Comparison of ENCODE assay signal across 9 mouse cellular contexts in the genomic region with DNA sequence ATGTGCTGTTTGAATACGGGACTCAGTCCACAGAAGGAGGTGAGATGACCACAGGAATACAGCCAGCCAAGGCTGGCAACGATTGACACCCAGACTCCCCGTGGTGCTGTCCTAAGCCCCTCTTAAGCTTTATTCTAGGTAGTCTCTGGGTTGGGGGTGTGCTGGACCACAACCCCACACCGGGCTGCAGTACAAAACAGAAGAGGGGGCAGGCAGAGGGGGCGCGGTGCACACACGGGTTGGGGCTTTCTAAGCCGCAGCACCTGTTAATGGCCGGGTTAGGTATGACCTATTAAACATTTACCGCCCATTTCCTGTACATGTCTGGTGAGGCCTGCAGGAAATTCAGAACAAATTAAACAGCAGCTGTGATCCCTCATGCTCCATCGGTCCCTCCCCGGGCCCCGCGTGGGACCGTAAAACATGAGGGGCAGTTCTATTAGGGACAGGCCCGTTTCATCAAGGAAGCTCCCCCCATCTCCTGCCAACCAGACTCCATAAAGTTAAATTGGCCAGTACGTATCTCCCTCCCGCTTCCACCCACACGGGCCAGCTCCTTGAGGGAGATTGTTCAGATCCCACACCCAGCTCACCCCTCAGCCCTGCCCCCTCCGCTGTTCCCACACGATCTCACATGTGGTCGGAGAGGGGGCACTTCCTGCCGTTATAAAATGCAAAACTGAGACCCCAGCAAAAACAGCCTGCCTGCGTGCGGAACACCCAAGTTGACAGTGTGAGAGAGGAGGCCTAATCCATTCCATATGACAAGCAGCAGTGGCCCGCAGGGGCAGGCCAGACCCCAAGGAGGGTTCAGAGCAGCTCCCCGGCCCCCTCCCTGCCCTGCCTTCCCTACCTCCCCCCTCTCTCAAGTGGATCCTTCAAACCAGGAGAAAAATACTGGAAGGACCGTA.
A peak's percentile ranks its signal among the peaks of the same experiment; 100 is the strongest.
DNase-seq lines count a peak whose midpoint lies in the region; ATAC-seq lines count a peak whose summit lies in the region.
"Had no signal": no experiment of that assay in that cellular context is flagged by ENCODE, and none has a peak within 500 bp of the region (broad histone marks: within the 10 kb centered on the region; RNA-seq: fewer than 3 reads in every experiment).

No protein-coding gene starts in this region.

- peak; percentile 85 for ATAC-seq in lung, embryonic 16.5 days (ENCODE audit: low read depth)
- ATAC-seq in heart, embryonic 16.5 days (replicated peaks; ENCODE audit: extremely low read depth, insufficient read depth, low FRiP score) = no peak; the same call in 1 of the 2 replicates
- ATAC-seq in monocyte, adult 5-6 weeks (replicated peaks; ENCODE audit: insufficient number of reproducible peaks, low FRiP score, low TSS enrichment, poor library complexity, severe bottlenecking) = no peak

- peak overlapping the region; percentile 51 for H3K9ac ChIP-seq in lung, embryonic 16.5 days (ENCODE audit: low read length)
- no peak overlapping the region; the same call in 1 of the 2 replicates for H3K9ac ChIP-seq in heart, embryonic 16.5 days (ENCODE audit: low read length)

- WGBS in lung, embryonic 16.5 days = 13% methylated on average over 28 of the region's 28 CpGs
- 35% methylated on average over 28 of the region's 28 CpGs for WGBS in heart, embryonic 16.5 days
- WGBS in limb, embryonic 10.5 days = 5% methylated on average over 28 of the region's 28 CpGs

- H3K9me3 ChIP-seq in lung, embryonic 16.5 days (ENCODE audit: control insufficient read depth, low read length) = no peaks in the 10 kb centered on the region
- H3K9me3 ChIP-seq in heart, embryonic 16.5 days (replicated peaks; ENCODE audit: control insufficient read depth, low read length) = no peaks in the 10 kb centered on the region
- no peaks in the 10 kb centered on the region for H3K9me3 ChIP-seq in limb, embryonic 10.5 days (replicated peaks)

- peak overlapping the region; percentile 46 for H3K4me2 ChIP-seq in lung, embryonic 16.5 days (ENCODE audit: low read depth, low read length)
- H3K4me2 ChIP-seq in heart, embryonic 16.5 days (ENCODE audit: low read depth, low read length) = peak overlapping the region; percentile 49

- H3K27ac ChIP-seq in lung, embryonic 16.5 days (ENCODE audit: low read length) = peak overlapping the region; percentile 75
- H3K27ac ChIP-seq in heart, embryonic 16.5 days (ENCODE audit: low read length) = peak overlapping the region; percentile 40; the same call in 1 of the 2 replicates
- peak overlapping the region; percentile 89 for H3K27ac ChIP-seq in limb, embryonic 10.5 days

- H3K4me1 ChIP-seq in lung, embryonic 16.5 days (replicated peaks; ENCODE audit: control insufficient read depth, insufficient read depth, low read length) = peaks cover 20% of the 10 kb centered on the region
- peaks cover 18% of the 10 kb centered on the region for H3K4me1 ChIP-seq in heart, embryonic 16.5 days (ENCODE audit: control insufficient read depth, insufficient read depth, low read length)
- H3K4me1 ChIP-seq in limb, embryonic 10.5 days = peaks cover 97% of the 10 kb centered on the region

- H3K36me3 ChIP-seq in lung, embryonic 16.5 days (ENCODE audit: control insufficient read depth, insufficient read depth, low read length) = no peaks in the 10 kb centered on the region
- no peaks in the 10 kb centered on the region for H3K36me3 ChIP-seq in heart, embryonic 16.5 days (ENCODE audit: control insufficient read depth, insufficient read depth)
- no peaks in the 10 kb centered on the region for H3K36me3 ChIP-seq in limb, embryonic 10.5 days
- H3K36me3 ChIP-seq: G1E had no signal

- no peak for DNase-seq in lung, postnatal 25 days (ENCODE audit: low spot score)
- peak; percentile 89 for DNase-seq in limb, embryonic 10.5 days (ENCODE audit: low spot score)
- DNase-seq in retina, embryonic 14.5 days (ENCODE audit: low spot score) = peak; percentile 38
- DNase-seq in right cerebral cortex, adult 2 months (ENCODE audit: low spot score in 2 of 2) = no peak
- DNase-seq in yolk sac, embryonic 10.5 days (ENCODE audit: low spot score) = no peak

- H3K4me3 ChIP-seq in lung, embryonic 16.5 days (ENCODE audit: low read length) = peak overlapping the region; percentile 14; the same call in 1 of the 2 replicates
- H3K4me3 ChIP-seq in heart, embryonic 16.5 days (ENCODE audit: low read length) = no peak overlapping the region
- H3K4me3 ChIP-seq in limb, embryonic 10.5 days = peak overlapping the region; percentile 44

- no peaks in the 10 kb centered on the region for H3K27me3 ChIP-seq in lung, embryonic 16.5 days (ENCODE audit: control insufficient read depth, insufficient read depth, low read depth, low read length)
- no peaks in the 10 kb centered on the region for H3K27me3 ChIP-seq in heart, embryonic 16.5 days (ENCODE audit: control insufficient read depth, insufficient read depth, low read length)
- peaks cover 70% of the 10 kb centered on the region for H3K27me3 ChIP-seq in limb, embryonic 10.5 days (ENCODE audit: low read depth, poor library complexity, severe bottlenecking)

Comparison
In these comparisons a context has a peak if more than half of its experiments do, and no peak if none do; other contexts are left out.
1. DNase-seq: peak in limb, embryonic 10.5 days (single experiment) and retina, embryonic 14.5 days (single experiment); none in lung, postnatal 25 days (single experiment), right cerebral cortex, adult 2 months (0 of 2) and yolk sac, embryonic 10.5 days (single experiment).
2. Peak in every context shown above with its lines, with median percentiles within 50 percentile points of each other: H3K27ac ChIP-seq.